Mouse (Mus musculus) gastrocnemius, postnatal 25 days (tissue): ENCODE results near the gene Pnkd. TPM values are rescaled to one million over a fixed set of nuclear protein-coding genes. Genes with fewer than 3 reads are reported as not detected.

ENCODE experiments used
- DNase-seq: peaks from one replicate; pipeline ENCODE4 v3.0.0; 2022
- total RNA-seq, 2 experiments: library from RNA; stranded (reverse); gene quantifications; 1 replicate in 1 of 2; 2 replicates in 1 of 2; pipeline ENCODE4 v1.2.3; 2021

The Pnkd gene
- total RNA-seq, 2 experiments from 2014 or later: 56.7 to 58.0 TPM

DNA sequence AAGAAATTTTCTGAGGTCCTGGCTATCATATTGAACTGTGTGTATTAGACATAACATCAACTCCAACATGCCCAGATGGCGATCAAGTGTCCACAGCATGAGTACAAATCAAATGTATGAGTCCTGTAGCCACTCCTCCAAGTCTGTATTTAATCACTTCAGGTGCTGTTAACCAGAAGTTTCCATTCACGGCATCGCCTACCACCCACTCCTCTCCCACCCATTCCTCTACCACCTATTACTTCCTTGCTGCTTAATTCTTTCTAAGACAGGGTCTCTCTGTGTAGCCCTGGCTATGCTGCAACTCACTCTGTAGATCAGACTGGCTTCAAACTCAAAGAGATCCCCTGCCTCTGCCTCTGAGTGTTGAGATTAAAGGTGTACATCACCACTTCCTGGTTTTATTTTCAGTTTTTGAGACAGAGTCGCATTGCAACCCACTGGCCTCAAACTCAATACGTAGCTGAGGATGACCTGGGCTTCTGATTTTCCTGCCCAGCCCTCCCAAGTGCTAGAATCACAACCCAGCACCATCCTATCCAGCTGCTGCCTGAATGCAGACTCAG, 75.3 kb downstream of the Pnkd start:
- DNase-seq: no peak

DNA sequence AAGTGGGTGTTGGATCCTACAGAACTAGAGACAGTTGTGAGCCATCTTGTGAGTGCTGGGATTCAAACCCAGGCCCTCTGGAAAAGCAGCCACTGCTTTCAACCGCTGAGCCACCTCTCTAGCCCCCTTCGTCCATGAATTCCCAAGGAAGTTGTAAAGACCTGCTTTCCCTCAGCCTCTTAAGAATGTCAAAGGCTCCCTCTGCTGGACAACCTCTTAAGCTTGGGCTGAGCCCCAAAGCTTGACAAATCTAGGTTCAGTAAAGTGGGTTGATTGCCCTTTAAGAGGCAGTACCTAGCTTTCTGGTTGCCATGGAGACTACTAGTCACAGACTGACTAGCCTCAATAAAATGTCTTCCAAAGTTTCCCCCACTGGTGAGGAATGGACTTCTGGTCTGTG, 77.1 kb downstream of the Pnkd start, which contains the start of gene Catip:
Gene Catip, plus strand, starts transcription at position 297 of the 400 bp plus-strand sequence.
- peak; percentile 59 for DNase-seq

DNA sequence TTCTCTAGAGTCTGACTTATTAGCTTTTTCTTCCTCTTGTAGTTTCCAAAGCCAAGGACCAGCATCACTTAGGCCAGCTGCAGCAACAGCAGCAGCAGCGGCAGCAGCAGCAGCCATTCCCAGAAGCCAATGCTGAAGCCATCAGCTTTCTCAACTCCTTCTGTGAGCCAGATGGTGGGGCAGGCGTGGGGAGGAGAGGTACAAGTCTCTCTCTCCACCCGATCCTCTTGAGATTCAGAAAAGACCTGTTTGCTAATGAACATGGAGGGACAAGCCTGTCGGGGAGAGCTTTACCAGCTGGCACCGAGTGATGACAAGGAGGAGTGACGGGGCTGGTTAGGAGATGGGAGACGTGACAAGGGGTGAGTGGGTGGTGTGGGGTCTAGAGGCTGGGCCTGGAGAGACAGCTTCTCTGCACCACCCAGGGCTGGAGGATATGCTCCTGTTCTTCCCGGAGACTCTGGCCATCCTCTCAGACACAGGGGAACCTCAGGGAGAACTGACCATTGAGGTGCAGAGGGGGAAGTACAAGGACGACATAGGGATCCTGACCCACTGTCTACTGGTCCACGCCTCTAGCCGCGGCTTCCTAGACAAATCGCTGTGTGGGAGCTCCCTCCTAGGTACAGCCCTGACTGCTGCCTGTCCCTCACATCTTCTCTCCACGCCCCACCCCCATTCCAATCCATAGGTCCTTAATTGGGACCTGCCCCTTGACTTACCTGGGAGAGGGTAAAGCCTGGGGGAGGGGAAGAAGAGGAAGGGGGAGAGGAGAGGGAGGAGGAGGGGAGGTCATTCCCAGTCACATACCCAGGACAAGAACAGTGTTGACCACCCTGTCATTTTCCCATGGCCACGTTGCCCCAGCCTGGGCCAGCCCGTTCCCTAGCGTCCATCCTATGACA, 77.8 kb downstream of the Pnkd start:
- DNase-seq: no peak

DNA sequence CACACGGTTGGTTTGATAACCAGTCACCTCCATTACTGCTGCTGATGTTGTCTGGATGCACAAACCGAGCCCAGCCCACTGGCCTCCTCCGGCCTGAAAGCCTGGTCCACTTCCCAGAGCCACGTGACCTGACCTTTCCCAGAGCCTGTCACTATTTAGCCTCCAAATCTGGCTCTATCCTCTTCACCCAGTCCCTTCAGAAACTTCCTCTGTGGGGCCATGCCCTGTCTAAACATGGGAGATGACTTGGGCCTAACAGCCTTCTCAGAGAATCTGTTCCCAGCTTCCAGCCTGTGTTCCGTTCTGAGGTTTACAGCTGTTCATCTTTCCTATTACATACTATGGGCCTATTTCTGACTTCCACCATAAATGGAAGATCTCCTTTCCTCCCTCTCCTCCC, 78.7 kb downstream of the Pnkd start:
- no peak for DNase-seq

DNA sequence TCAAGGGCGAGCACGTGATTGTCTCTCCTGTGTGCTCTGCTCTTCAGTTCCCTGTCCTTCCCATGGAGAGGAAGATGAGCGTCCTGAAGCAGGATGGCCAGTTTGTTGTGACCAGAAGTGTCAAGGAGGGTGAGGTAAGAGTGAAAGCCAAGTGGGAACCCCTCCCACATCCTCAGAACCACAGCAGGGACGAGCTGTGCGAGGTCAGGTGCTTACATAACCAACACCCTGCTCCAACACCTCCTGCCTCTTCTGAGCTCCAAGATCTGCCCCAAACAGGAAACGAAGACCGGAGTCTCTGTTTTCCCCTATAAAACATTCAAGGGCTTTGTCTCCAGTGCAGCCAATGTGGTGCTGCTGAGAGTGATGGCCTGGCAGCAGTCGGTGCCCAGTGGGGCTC, 79.5 kb downstream of the Pnkd start:
- no peak for DNase-seq

DNA sequence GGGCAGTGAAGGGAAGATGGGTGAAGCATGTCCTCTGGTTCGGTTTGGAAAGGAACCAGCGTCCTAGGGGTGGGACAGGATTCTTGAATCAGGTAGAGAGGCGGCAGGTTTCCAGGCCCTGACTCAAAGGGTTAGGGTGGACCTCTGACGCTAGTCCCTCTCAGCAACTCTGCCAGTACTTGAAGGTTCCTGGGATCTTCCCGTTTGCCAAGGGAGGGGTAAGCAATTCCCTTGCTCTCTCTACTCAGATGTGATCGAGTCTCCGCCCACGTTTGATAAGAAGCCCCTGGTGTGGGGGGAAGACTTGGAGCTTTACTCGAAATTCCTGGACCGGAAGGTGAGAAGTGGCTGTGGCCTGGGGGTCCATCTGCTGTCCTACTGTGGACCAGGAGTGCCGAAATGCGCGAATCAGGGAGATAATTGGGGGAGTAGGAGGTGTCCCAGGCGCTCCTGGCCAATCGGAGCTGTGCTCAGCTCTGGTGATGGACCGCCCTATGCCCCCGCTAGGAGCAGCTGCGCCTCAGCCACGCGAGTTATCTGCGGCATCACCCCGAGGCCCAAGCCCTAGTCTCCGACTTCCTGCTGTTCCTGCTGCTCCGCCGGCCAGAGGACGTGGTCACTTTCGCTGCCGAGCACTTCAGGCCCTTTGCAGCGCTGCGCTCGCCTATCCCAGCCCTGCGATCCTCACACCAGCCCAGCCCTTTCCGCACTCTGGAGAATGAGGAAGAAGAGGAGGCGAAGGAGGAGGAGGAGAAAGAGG, 83.3 kb downstream of the Pnkd start:
- peak; percentile 67 for DNase-seq

DNA sequence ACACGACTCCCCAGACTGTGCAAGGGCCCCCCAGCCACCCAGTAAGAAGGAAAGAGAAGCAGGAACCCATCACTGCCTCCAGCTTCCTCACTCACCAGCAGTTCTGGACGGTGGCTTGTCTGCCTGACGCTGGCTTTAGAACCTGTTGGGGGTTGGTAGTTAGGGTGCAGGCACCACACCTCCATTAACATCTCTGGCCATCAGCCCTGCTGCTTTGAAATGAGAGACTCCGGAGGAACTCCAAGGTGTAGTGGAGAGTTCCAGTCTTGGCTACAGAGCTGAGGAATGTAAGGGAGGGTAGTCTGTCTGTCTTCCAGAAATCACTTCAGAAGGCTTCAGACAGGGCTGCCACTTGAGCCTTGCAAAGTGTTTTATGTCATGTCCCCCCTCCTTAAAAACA, 85.3 kb downstream of the Pnkd start:
- no peak for DNase-seq

DNA sequence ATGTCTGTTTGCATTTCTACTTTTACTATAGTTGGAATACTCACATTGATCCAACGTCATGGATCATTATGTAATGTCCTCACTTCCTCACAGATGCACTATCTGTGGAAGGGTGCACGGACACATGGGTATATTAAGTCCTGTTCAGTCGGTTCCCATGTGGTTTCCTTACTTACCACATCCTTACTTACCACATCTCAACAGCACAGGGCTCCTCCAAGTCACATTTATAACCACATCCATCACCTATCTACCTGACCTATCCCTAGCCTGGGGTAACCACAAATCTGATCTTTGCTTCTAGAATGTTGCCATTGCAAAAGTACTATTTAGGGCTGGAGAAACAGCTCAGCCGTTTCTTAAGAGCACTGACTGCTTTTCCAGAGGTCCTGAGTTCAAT, 88.6 kb downstream of the Pnkd start:
- DNase-seq: no peak

DNA sequence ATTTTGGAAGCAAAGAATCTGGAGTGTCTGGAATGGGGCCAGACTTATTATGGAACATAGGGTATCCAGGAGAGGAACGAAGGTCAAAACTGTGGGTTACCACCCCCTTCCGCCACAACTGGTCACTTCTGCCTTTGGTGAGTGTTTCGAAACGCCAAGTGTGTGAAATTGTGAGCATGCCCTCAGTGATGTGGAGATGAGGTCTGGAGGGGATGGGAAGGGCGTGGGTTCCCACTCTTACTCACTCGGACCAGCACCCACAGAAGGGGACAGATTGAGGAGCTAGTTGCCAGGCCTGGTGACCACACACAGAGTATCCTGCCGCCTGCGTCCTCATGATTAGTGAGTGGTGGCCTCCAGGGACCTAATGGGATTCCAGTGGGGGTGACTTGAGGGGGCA, 90.2 kb downstream of the Pnkd start, which contains the start of gene Slc11a1:
Gene Slc11a1, plus strand, starts transcription at position 216 of the 400 bp plus-strand sequence.
- no peak for DNase-seq

DNA sequence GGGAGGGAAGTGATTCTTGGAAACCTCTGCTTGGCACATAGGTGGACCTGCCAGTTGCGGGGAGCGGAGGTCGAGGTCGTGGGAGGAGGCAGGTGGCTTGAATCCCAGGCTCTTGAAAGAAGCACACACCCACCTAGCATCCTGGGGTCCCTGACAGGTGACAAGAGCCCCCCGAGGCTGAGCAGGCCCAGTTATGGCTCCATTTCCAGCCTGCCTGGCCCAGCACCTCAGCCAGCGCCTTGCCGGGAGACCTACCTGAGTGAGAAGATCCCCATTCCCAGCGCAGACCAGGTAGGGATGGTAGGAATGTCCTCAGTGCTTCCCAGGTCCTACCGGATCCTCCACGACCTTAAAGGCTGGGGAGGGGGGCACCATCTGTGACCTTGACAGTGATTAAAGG, 90.8 kb downstream of the Pnkd start:
- DNase-seq: no peak

DNA sequence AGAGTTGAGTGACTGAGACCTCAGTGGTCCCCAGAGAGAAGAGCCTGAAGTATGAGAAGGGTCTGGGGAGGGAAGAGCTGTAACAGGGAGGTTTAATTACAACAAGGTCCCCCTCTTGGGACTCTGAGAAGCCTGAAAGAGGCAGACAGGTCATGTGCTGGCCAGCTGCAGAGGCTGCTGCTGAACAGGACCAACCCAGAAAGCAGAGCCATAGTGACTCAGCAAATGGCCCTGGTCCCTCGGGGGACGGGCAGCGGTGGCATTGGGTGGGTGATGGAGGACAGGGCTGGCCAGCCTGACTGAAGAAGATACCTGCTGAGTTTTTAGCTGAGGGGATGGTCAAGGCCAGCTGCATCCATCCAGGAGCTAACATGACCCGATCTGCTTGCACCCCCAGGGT, 91.7 kb downstream of the Pnkd start:
- DNase-seq: peak; percentile 68

DNA sequence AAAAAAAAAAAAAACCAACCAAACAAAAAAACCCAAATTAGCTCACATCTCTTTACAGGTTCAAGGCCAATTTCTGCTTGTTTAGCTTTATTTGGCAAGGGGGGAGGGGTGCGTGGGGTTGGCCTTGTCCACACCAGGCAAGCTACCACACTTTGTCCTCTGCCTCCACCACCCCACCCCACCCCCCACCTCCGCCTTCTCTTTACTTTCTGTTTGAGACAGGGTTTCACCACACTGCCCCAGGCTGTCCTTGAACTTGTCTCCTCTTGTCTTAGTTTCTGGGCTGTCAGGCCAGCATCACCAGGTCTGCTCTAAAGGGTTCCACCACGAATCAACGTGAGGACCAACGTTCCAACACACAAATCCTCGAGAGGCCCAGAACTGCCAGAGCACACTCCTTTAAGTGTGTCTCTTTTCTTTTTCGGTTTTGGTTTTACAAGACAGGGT, 94.4 kb downstream of the Pnkd start:
- DNase-seq: no peak

DNA sequence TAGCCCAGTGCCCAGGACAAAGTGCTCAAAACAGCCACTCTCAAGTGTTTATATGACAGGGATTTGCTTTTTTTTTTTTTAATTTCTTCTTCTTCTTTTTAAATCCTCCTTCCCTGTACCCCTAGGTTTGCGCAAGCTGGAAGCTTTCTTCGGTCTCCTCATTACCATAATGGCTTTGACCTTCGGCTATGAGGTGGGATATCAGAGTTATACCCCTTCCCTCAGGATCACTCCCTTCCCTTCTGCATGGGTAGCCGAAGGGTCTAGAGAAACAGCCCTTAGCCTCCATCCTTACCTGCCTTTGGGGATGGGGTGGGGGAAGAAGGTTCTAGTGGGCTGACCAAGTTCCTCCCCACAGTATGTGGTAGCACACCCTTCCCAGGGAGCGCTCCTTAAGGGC, 95.8 kb downstream of the Pnkd start:
- DNase-seq: no peak

DNA sequence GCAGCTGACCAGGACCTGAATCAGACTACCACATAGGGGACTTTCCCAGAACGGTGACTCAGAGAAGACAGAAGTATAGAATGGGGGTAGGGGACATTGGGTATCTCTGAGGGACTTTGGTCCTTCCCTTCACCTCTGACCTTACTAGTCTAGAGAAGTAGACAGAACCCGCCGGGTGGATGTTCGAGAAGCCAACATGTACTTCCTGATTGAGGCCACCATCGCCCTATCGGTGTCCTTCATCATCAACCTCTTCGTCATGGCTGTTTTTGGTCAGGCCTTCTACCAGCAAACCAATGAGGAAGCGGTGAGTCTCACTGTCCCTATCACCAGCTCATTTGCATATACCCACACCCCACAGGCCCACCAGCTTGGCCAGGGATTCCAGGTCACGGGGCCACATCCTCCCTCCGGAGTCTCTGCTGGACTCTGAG, 96.9 kb downstream of the Pnkd start:
- DNase-seq: no peak

DNA sequence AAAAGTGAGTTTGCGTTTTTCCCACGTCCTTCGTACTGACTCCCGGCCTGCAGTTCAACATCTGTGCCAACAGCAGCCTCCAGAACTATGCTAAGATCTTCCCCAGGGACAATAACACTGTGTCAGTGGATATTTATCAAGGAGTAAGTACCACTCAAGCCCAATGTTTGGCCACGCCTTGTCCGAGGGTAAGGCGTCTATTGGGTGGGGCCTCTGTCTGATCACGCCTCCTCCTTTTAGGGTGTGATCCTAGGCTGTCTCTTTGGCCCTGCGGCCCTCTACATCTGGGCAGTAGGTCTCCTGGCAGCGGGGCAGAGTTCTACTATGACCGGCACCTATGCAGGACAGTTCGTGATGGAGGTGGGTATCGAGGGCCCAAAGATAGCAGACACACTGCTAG, 98.7 kb downstream of the Pnkd start:
- no peak for DNase-seq

DNA sequence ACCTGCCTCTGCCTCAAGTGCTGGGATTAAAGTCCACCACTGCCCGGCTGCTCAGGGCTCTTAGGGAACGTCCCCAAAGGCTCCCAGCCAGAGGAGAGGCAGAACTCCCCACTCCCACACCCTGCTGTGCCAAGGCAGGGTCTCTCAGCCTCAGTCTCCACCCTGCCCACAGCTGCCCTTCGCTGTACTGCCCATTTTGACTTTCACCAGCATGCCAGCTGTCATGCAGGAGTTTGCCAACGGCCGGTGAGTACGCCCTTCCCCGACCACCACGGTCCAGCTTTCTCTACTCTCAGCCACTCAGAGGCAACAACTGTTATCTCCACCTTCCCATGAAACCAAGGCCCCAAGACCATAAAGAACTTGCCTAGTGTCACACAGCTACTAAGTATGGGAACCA, 99.8 kb downstream of the Pnkd start:
- DNase-seq: no peak

DNA sequence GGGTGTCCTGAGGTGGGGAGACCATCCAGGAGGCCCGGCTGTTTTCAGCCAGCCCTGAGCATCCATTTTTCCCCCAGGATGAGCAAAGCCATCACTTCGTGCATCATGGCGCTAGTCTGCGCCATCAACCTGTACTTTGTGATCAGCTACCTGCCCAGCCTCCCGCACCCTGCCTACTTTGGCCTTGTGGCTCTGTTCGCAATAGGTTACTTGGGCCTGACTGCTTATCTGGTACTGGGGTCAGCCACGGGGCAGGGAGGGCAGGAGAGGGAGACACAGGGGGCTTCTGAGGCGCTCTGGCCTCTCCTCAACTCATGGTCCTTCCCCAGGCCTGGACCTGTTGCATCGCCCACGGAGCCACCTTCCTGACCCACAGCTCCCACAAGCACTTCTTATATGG, 100.3 kb downstream of the Pnkd start:
- DNase-seq: no peak

DNA sequence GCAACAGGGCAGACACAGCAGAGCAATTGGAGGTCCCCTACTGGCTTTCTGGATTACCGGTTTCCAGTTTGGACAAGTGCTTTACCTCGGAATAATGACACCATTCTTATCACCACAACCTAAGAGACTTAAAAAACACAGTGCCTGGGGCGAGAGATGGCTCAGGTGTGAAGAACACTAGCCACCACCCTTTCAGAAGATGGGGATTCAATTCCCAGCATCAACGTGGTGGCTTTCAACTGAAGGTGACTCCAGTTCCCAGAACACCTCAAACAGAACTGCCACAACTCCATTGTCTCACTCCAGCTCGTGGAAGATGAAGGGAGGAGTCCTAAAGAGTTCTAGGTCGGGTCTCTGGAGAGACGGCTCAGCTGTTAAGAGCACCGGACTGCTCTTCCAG, 100.8 kb downstream of the Pnkd start:
- no peak for DNase-seq

DNA sequence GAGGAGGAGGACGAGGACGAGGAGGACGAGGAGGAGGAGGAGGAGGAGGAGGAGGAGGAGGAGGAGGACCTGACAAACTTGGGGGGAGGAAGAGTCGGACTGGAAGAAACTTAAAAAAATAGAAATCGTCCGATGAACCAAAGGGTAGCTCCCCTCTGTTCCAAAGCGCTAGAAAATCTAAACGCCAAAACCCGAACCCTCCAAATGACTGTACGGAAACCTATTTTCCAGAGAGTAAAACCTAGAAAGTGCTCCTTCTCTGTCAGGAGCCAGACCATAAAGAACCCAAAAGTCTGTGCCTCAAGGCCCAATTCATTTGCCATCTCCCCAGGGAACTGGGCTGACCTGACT, 101.6 kb downstream of the Pnkd start:
- DNase-seq: no peak

DNA sequence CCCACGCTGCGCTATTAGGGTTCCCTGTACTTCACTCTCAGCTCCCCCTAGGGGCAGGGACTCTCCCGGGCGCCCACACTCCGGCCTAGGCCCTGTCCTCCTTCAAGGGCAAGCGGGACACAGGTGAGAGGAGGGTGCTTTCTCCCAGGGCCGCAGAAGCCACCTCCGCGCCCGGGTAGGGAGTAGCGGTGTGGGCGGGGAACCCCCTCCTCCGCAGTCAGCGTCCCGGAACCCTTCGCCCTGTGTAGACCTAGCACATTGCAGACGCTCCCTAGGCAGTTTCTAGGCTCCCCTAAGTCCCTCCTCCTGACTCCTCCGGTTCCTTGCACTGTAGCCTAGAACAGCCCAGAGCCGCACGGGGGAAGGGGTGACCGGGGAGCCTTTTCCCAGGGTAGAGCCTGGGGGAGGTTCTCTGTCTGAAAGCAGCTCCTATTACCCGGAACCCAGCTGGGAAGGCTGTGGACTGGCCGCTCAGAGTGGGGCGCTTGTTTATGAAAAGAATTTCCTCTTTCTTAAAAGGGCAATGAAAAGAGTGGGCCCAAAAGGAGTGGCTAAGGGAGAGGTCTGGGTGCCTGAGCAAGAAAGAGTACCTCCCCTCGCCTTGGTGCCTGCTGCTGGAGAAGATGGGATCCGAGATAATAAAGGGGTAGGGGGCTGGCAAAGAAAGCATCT, 102.1 kb downstream of the Pnkd start:
- DNase-seq: peak; percentile 96

DNA sequence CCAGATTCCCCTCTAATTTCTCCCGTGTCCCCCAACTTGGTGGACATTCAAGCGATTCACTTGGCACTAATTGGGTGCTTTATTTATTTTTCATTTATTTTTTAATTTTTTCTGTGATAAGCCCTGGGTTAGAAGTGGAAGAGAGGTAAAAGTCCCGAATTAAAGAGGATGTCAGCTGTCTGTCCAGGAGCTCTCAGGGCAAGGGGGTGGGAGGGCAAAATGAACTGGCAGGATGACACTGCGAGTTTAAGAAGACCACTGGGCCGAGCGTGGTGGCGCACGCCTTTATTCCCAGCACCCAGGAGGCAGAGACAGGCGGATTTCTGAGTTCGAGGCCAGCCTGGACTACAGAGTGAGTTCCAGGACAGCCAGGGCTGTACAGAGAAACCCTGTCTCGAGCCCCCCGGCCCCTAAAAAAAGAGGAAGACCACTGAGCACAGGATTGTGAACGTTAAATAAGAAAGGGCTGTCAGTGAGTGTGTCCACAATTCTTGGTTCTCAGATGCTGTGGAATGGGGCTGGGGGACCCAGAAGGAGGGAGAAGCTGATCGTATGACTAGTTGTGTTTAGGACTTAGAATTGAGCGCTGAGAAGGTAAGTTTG, 102.8 kb downstream of the Pnkd start:
- no peak for DNase-seq

DNA sequence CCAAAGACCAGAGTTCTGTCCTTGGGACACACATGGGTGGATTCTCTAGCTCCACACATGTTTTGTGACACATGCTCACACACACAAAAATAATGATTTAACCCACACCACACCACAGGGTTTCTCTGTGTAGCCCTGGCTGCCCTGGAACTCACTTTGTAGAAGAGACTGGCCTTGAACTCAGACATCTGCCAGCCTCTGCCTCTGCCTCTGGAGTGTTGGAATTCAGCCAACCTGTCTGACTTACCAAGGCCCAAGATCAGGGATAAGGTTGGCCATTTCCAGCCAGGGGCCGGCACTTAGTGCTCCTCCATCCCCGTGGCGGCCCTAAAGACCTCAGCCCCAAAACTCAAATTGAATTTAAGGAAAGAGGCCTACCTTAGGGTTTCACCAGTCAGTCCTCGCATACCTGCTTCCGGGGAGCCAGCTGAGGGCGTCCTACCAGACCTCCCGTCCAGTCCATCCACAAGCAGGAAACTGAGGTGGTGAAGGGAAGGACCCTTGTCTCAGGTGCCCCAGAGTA, 103.7 kb downstream of the Pnkd start:
- no peak for DNase-seq
